Mouse (Mus musculus) cerebellum, postnatal 10 days (tissue): Measurements from ENCODE around the gene Secisbp2l.
A peak's percentile ranks its signal among the peaks of the same experiment; 100 is the strongest.

Experiments
- DNase-seq, 2 experiments: peaks; one replicate each; pipeline ENCODE4 v3.0.0; 2021; ENCODE audit warnings: mixed read lengths in 2 of 2

The Secisbp2l gene

DNA sequence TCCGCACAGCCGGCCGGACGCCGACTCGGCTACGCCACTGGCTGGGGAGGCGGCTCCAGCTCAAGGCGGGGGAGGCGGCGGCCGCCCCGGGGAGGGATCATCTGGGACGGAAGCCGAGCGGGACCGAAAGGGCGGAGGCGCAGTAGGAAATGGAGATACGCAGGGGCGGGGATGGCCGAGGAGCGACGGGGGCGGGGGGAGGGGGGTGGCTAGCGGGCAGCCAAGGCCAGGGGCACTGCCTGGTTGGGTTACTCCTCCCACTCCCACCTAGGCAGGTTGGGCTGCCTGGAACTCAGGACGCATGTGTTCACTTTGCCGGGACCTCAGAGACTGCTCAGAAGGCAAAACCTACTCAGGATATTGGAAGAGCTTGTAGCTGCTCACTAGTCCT, at the start of gene Secisbp2l:
Gene Secisbp2l, minus strand, starts transcription at position 152 of the 391 bp plus-strand sequence.
- DNase-seq, result peak; percentile 98

DNA sequence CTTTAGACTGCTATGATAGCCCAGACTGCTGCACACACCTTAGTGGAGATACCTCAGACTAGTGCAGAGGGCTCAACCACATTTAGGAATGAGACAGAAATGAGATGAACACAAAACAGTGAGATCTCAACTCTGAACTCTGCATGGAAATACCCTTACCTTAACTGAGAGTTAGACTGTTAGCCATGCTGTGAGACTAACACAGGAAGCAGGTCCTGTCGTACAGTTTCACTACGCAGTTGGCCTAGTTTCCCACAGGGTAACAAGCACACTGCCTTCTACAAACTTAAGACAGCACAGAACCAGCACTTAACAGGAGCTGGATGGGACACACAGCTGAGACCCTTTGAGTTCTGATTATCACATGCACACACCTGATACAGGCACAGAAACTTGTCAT, 47.3 kb upstream of the Secisbp2l start:
- no peak for DNase-seq

DNA sequence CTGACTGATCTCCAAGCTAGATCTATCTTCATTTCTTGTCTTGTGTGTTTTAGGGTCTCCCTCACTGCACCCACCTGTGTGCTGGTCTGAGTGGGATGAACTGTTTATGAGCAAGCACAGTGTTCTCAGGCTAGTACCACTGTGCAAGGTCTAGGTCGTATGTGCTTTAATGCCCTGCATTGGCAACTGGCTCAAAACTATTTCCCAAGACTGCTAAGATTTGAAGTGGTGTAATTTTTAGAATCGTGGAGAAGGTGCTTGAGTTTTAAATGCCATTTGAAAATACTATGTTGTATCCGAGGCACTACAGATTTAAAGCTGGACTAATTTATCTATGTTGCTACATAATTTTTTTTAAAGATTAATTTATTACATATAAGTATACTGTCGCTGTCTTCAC, 45.2 kb upstream of the Secisbp2l start:
- DNase-seq, result no peak

DNA sequence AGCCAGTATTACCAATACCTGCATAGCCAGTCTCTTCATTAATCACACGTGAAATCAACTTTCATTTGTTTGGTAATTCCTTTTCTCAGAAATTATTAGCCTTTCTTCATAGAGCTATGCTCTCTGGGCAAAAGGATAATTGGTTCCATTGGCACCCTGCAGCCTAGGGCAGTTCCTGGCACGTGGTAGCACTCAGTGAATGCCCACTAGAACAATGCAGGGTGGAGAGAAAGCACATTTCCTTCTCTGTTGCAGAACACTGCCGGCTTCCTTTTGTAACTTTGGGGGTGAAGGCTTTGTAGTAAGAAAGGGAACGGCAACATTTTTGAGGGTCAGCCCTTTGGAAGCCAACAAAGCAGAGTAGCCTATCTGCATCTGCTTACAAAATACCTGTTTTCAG, 43.5 kb upstream of the Secisbp2l start:
- no peak for DNase-seq

DNA sequence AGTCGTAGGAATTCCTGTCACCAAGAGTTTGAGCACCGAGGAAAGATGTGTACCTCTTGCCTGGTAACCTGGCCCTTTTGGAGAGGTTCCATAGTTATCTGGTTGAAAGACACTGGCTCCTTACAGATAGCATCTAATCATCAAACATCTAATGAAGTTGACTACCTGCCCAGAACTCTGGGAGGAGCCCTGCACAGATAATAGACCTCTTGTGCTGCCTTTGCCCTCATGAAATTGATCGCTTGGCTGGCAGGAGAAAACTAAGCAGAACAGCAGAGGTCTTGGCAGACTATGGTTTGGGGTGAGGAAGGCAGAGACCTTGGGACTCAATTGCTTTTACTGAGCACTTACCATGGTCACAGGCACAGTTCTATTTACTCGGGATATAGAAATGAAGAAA, 37.7 kb upstream of the Secisbp2l start:
- no peak for DNase-seq

DNA sequence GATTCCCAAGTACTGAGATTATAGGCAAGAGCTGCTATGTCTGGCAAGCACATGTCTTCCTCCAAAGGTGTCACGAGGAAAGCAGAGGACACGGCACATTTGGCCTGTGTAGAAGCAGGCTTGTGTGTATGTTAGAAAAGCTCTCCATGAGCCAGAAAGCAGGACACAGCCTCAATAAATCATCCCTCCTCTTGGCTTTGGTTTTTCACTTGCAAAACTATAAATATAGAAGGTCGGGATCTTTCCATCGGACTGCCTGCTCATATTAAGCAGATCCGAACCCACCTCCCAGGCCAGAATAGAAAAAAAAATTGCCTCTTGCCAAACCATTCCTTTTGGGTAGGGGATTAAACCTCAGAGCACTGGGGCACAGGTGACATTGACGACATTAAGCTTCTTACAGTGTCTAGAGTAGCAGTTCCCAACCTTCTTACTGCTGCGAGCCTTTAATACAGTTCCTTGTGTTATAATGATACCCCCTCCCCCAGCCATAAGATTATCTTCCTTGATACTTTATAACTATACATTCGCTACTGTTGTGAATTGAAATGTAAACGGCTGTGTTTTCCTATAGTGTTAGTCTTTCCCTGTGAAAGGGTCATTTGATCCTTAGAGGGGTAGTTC, 31.4 kb upstream of the Secisbp2l start:
- no peak for DNase-seq

DNA sequence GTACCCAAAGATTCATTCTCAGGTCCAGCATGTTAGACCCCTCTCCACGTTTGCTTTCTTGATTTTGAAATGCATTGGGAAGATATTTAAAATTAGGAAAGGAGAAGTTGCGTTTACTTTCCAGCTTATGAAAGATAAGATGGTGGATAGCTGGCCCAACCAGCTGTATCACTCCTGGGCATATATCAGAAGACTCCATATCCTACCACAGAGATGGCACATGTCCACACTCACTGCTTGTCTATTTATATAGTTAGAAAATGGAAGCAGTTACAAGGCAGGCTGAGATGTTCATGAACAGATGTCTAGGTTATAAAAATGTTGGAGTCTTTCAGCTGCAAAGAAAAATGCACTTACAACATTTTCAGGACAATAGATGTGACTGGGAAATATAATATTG, 28.7 kb upstream of the Secisbp2l start:
- no peak for DNase-seq

DNA sequence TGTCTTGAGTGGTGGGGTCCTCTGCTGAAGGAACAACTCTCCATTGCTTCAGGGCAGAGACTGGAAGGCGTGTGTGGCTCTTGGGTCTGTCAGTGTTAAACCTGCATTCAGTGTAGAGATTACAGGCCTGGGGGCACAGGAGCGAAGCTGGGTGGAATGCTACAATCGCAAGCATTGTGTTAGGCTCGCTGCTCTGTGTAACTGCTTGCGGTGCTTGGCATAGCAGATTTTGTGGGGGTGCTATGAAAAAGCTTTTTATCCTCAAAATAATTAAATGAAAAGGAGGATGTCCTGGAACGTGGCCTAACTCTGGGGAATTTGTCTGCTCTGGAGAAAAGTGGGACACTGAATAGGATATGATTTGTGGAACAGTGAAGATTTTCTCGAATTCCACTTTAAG, 26.9 kb upstream of the Secisbp2l start:
- DNase-seq, result peak in 1 of 2 experiments; percentile 7

DNA sequence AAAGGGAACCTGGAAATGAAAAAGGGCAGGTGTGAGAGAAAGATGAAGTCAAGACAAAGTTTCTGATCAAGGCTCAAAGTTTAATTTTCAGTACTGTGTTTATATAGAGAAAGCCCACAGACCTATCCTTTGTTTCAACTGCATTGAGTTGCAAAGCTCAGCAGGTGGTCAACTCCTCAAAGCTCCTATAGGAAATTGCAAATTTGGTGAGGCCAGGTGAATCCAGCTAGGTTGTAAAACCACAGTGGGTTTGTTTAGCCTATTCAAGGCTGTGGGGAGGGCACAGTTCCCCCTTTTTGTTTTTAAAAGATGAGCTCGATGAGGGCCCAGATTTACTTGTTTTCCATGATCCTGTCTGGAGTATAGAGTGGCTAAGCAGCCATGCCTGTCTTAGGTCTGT, 23.2 kb upstream of the Secisbp2l start:
- no peak for DNase-seq

DNA sequence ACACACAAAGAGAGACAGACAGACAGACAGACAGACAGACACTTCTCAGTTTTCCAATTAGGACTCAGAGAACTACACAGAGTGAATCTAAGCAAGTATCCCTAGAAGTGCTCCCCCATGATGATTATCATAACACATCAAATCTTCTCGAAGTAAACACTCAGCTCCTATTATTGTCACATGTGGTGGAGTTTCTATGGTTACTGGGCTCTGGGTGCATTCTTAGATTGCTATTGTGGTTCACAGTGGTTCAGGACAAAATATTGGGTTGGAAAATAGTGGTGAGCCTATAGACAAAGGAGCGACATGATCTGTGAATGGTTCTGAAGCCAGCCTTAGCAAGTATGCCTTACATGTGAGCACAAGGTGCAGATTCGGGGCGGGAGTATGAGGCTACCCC, 19.3 kb upstream of the Secisbp2l start:
- no peak for DNase-seq

DNA sequence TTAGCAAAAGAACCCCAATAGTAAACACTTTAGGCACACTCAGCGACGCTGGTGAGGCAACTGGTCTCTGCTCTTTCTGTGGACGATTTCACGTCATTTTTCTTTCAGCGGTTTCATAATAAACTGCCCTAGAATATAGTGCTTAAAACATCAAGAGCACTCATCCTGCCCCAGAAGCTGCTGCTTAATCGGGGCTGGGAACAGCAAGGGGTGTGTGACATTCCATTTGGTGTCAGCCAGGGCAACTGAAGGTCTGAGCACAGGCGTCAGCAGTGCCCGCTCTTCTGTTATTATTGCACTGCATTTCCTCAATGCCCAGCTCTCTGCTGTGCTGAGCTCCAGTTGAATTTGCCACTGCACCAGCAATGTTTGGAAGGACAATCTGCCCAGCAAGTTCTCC, 18.4 kb upstream of the Secisbp2l start:
- no peak for DNase-seq

DNA sequence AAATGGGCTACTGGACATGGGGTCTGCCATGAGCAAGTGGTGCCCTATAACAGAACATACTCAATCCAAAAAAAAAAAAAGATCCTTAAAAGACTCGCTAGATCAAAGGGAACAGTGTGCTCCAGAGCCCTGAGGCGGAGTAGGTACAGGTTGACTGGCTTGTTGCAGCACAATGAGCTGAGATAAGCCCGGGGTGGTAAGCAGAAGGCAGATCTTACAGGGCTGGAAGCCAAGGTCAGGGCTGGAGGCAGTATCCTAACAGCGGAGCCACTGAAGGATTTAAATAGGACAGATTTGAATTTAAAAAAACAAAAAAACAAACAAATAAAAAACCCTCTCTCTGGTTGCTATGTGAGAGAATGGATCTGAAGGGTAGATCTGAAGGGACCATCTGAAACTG, 17.8 kb upstream of the Secisbp2l start:
- DNase-seq, result peak; percentile 26 to 42

DNA sequence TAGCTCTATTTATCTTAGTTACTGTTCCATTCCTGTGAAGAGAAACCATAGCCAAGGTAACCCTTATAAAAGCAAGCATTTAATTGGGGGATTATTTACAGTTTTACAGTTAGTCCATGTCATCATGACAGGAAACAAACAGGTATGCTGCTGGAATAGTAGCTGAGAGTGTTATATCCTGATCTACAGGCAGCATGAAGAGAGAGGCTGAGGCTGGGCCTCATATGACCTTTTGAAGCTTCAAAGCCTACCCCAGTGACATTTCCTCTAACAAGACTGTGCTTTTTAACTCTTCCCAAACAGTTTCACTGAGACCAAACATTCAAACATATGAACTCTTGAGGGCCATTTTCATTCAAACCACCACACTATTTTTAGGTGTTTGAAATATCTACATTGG, 15.2 kb upstream of the Secisbp2l start:
- no peak for DNase-seq

DNA sequence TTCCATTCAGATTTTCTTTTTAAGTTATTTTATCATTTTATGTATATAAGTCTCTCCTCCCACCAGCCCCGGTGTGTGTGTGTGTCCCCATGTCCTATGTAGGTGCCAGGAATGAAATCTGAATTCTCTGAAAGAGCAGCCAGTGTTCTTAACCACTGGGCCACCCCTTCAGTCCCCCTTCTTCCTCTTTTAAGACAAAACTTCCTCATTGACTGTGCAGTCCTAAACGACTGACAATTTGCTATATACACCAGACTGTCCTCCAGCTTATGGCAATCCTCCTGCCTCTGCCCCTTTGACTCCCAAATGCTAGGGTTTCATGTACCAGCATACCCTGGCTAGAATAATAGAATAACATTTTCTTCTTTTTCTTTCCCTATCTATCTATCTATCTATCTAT, 12.4 kb upstream of the Secisbp2l start:
- no peak for DNase-seq

DNA sequence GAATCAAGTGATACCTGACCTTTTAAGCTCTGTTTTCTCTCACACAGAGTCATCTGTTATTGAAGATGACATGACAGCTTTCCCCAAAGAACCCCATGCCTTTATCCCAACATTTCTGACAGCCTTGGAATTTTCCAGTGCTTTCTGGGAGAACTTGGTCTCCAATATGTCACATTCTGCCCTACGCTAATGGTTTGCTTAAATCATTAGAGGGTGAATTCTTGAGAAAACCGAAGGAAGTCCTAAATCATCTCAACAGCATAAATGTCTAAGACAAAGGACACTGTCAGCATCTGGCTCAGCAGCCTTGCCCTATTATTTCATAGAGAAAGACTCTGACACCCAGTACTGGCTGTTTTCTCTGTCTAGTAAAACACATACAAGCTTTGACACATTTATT, 11.5 kb upstream of the Secisbp2l start:
- DNase-seq, result no peak

DNA sequence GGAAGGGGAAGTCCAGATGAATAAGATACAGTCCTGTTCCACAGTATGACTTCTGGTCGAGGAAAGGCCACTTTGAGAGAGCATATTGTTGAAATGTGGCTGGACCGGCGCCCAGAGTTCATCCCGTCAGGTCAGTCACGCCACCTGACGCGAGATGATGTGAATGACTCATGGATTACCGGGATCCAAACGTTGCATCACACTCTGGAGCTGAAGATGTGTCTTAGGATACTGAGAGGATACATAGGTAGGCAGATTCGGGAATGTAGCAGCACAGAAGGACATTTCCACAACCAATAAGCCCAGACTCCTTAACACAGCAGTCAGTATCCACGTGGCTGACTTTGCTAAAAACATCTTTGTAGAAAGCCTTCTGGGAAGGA, 10.2 kb upstream of the Secisbp2l start:
- peak; percentile 29 to 43 for DNase-seq

DNA sequence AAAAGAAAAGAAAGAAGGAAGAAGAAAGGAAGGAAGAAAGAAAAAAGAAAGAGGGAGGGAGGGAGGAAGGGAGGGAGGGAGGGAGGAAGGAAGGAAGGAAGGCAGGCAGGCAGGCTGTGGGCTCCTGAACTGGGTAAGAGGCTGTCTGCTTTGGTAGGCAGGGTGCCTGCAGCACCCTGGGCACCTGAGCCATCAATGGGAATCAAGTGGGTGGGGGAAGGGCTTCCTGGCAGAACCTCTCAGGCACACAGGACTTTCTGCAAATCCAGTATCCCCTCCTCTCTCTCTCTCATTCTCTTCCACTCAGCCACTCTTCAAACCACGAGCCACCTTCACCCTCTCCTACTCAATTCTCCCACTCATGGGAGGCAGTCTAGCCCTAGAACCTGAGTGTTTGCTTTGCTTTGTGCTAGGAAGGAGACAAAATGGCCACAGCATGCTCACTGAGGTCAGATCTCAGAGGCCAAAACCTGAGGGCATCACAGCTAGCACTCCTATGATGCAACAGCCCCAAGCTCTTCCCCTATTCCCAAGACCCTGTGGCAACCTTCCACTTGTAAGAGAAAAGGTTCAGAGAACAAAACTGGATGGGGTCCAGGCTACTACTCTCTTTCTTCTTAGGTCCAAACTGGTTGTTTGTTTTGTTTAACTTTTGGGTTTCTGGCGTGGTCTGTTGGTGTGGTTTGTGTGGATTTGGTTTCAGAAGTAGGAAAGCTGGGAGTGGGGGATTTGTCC, 9.6 kb upstream of the Secisbp2l start:
- no peak for DNase-seq

DNA sequence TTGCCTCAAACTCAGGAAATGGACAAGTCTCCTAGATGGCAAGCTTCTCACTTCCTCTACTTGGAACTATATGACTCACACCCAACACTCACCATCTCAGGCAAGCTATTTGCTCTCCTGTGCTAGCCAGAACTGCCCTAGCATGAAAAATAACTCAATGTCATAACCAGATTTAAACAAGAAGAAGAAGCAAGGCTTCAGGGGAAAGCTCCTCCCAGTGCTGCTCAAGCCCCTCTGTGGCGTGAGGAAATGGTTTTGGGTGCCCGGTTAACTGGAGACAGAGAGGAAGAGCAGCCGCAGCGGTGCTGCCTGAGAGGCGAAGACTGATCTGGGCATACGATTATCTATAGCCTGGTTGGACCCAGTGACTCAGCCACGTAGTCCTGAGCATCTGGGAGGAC, 8.8 kb upstream of the Secisbp2l start:
- no peak for DNase-seq

DNA sequence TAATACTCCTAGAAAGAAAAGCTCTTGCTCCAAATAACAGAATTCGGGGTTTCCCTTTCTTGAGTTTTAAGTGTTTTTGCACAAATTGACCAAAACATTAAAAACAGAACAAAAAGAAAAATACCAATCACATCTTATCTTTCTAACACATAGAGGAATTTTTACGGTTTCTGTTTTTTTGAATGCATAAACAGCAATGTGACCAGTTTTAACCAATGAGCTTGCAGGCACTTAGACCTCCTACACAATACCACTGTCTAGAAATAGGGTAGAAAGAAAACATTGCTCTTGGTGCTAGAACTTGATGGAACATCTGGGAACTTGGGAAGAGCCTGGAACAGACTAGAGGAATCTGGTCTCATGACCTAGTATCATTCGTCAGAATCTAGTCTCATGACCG, 7.6 kb upstream of the Secisbp2l start:
- no peak for DNase-seq

DNA sequence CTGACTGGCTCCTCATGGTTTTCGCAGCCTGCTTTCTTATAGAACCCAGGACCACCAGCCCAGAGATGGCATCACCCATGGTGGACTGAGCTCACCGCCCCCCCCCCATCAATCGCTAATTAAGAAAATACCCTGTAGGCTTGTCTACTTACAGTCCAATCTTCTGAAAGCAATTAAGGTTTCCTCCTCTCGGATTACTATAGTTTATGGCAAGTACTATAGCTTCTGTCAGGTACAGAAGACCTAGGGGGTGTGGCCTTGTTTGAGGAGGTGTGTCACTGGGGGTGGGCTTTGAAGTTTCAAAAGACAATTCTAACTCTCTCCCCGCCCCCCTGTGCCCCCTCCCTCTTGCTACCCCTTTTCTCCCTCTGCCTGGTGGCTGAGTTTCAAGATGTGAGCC, 6.6 kb upstream of the Secisbp2l start:
- no peak for DNase-seq

DNA sequence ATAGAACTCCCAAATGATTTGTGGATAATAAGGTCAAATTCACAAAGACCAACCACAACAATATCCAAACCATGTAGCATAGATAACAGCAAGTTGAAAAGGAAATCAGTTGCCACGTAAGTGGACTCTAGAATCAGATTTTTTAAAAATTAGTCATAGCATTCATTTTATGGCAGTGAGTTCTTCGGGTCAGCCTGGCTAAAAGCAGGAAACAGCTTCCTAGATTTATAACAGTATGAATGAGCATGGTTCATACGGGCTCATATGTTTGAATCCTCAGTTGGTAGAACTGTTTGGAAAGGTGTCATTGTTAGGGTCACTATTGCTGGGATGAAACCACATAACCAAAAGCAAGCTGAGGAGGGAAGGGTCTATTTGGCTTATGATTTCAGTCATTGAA, 6.1 kb upstream of the Secisbp2l start:
- no peak for DNase-seq

DNA sequence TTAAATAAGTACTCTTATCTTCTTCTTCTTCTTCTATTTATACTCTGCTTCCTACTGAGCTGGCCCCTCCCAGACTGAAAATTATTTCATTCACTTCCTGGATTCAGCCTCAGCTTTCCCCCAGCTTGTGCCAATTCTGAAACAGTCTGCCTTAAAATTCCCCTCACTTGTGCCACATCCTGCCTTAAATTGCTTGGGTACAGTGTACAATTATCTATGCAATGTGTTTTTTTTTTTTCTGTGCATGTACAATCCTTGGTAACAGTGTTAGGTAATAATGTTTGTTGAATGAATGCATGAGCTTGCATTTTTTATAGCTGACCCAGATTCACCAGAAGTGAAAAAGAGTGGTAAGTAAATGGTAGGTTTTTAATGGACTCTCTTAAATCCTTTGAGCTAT, 5.7 kb upstream of the Secisbp2l start:
- DNase-seq, result no peak

DNA sequence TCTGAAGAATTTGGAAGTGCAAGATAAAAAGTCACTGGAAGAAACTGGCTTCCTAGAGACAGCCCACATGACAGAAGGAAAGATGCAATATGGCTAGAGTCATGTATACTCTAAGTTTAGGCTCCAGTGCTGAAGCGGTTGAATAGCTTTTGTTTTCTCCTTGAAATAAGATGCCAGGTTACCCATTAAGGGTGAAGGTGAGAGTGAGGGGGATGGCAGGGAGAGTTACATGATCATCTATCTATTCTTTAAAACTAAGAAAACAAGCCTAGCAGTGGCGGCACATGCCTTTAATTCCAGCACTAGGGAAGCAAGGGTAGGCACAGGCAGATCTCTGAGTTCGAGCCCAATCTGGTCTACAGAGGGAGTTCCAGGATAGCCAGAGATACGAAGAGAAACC, 2.4 kb upstream of the Secisbp2l start:
- no peak for DNase-seq

DNA sequence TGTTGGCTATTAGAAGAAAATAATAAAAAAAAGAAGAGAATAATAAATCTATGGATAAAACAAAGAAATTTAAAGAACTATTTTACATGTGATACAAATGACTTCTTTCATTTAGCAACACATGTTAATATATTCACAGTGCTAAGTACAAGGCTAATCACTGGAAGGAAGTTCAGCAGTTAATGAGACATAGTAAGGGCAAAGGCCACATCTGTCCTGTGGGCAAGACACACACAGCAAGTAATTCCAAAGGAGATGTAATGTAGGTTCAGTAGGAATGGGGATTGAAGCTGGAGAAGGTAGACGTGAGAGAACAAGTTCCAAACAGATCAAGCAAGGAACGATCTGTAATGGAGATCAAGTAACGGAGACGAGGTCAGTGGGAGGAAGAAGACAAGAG, 1.7 kb upstream of the Secisbp2l start:
- DNase-seq, result no peak

DNA sequence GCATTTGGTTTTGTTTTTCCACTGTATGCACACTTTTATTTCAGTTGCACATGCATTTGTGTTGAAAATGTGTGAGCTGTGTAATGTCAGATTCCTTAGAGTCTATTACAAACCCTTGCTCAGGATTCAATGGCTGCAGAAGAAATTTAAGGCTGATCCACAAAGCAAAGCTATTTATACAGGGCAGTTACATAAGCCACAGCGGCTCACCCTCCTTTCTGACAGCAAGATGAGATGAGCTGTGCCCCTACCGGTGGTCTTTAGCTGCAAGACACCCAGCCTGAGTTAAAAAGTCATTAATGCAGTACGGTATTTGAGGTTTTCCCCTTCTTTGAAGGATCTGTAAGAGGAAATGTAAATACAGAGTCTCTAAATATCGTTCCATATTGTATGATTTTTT, 1.2 kb upstream of the Secisbp2l start:
- peak; percentile 19 to 26 for DNase-seq
